Mouse (Mus musculus) stomach, embryonic 15.5 days (tissue): ENCODE results near the gene Gm20532. TPM values are rescaled to one million over a fixed set of nuclear protein-coding genes. Genes with fewer than 3 reads are reported as not detected.

Source experiments
- ATAC-seq: fragments of 200-750 bp; cut with Nextera tagmentation; 2 replicates; pipeline ENCODE4 v1.8.0; 2017; ENCODE audit warnings: low read depth, moderate number of reproducible peaks, moderate TSS enrichment; ENCODE audit not compliant: insufficient read depth, low FRiP score
- H3K27ac ChIP-seq: fragments of 300-500 bp; sonication (generic); 2 replicates; pipeline ENCODE4 v1.5.1; 2015; ENCODE audit warnings: mild to moderate bottlenecking, inconsistent platforms
- H3K27me3 ChIP-seq: fragments of 300-500 bp; sonication (generic); replicated peaks from 2 replicates; pipeline ENCODE4 v1.6.1; 2015; ENCODE audit warnings: inconsistent platforms
- H3K36me3 ChIP-seq: fragments of 300-500 bp; sonication (generic); 2 replicates; pipeline ENCODE4 v1.6.1; 2015; ENCODE audit warnings: inconsistent platforms
- H3K4me1 ChIP-seq: fragments of 300-500 bp; sonication (generic); 2 replicates; pipeline ENCODE4 v1.6.1; 2015; ENCODE audit warnings: inconsistent platforms
- H3K4me2 ChIP-seq: fragments of 300-500 bp; sonication (generic); 2 replicates; pipeline ENCODE4 v1.6.1; 2015; ENCODE audit warnings: mild to moderate bottlenecking, inconsistent platforms
- H3K4me3 ChIP-seq: fragments of 300-500 bp; sonication (generic); replicated peaks from 2 replicates; pipeline ENCODE4 v1.5.1; 2015; ENCODE audit warnings: inconsistent platforms
- H3K9ac ChIP-seq: fragments of 300-500 bp; sonication (generic); 2 replicates; pipeline ENCODE4 v1.6.1; 2015; ENCODE audit warnings: inconsistent platforms
- H3K9me3 ChIP-seq: fragments of 300-500 bp; sonication (generic); 2 replicates; pipeline ENCODE4 v1.6.1; 2016; ENCODE audit warnings: inconsistent platforms
- WGBS: fragments of 180-500 bp; shearing (Covaris S2); methylation state at CpG from one replicate; pipeline ENCODE4 v1.1.7; 2015; 5-methylcytosine and 5-hydroxymethylcytosine counted together
- polyA plus RNA-seq: library from polyadenylated mRNA; unstranded; fragments of >200 nt; fragmentation: Nextera tagmentation; extraction: Ambion mirVana; gene quantifications from 2 replicates; pipeline ENCODE4 v1.2.1, GENCODE M21; 2015

Gm20532 gene
- polyA plus RNA-seq, 1 experiment from 2014 or later, result not detected

- 1% methylated on average over 8 of the region's 8 CpGs for WGBS
- Histone ChIP-seq H3K4me1 (peaks cover 27% of the 10 kb centered on the region), H3K4me2 (peak overlapping the region; percentile 80), H3K4me3 (peak overlapping the region; percentile 97), H3K27me3 (no peaks in the 10 kb centered on the region), H3K9me3 (no peaks in the 10 kb centered on the region), H3K36me3 (peaks cover 36% of the 10 kb centered on the region), H3K9ac (peak overlapping the region; percentile 29; the same call in 1 of the 2 replicates), H3K27ac (0 out of 2 replicates have a peak overlapping the region, but pooled peaks have one; percentile 35)
- peak; percentile 50; the same call in 1 of the 2 replicates for ATAC-seq
Measured at GRCm38 (mm10) chr2:26639083-26639482, 52.6 kb downstream of the Gm20532 start.

DNA sequence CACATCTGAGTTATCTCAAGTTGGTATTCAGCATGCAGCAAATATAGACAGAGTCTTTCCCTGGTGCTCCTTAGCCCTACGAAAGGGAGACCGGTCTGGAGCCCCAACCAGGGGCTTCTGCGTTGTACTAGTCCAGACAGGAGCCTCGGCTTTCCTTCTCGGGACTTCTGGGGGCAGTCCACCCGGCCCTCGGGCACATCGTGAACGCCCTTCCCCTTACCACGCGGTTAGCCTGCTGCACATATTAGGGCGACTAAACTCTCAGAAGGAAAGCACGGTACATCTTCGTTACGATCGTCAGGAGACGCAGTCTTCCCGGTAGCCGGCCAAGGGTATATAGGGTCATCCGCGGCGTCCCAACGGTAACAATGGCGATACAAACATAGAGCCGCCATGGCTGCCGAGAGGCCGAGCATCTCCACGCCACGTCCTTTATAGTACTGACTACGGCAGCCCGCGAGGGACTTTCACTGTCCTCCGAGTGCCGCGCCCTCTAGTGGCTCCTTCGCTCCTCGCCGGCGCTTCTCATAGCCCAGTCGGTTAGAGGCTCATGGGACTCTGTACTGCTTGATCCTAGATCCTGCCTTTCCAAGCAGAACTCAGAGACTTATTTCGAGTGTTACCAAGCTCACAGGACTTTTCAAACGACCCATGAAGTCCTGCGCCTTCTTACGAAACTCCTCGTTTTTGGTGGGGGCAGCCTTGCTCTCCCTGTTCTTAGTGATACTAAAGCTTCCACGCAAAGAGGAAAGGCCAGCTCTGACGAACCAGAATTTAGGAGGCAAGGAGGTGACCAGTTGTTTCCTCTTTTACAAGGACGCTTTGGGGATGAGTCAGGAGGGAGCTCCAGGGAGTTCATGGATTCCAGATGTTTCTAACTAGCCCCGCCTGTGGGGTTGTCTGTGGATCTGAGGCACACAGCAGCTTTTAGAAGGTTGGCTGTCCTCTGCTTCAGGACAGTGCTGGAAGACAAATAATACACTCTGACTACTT, 53.7 kb downstream of the Gm20532 start:
- Histone ChIP-seq H3K4me1 (peaks cover 27% of the 10 kb centered on the region), H3K9ac (peak overlapping the region; percentile 97), H3K9me3 (no peaks in the 10 kb centered on the region), H3K27me3 (no peaks in the 10 kb centered on the region), H3K4me2 (peak overlapping the region; percentile 80), H3K4me3 (peak overlapping the region; percentile 97), H3K27ac (peak overlapping the region; percentile 87), H3K36me3 (peaks cover 28% of the 10 kb centered on the region)
- ATAC-seq, result peak; percentile 81
- WGBS, result 3% methylated on average over 49 of the region's 49 CpGs

GRCm38 (mm10) chr2:26641006-26641647, 54.7 kb downstream of the Gm20532 start:
- Histone ChIP-seq H3K4me1 (peaks cover 22% of the 10 kb centered on the region), H3K4me2 (no peak overlapping the region), H3K27me3 (no peaks in the 10 kb centered on the region), H3K9ac (no peak overlapping the region), H3K9me3 (no peaks in the 10 kb centered on the region), H3K4me3 (no peak overlapping the region), H3K36me3 (peaks cover 18% of the 10 kb centered on the region; the same call in 1 of the 2 replicates), H3K27ac (peak overlapping the region; percentile 87)
- 68% methylated on average over 7 of the region's 7 CpGs for WGBS
- no peak for ATAC-seq

GRCm38 (mm10) chr2:26643942-26644341, 57.5 kb downstream of the Gm20532 start:
- 49% methylated on average over 2 of the region's 2 CpGs for WGBS
- H3K27me3 ChIP-seq, result no peaks in the 10 kb centered on the region
- H3K4me2 ChIP-seq, result no peak overlapping the region
- peaks cover 8% of the 10 kb centered on the region for H3K4me1 ChIP-seq
- no peak overlapping the region for H3K9ac ChIP-seq
- H3K27ac ChIP-seq, result no peak overlapping the region
- no peaks in the 10 kb centered on the region for H3K9me3 ChIP-seq
- H3K36me3 ChIP-seq, result no peaks in the 10 kb centered on the region
- no peak overlapping the region for H3K4me3 ChIP-seq
- ATAC-seq, result no peak

- Histone ChIP-seq H3K9ac (no peak overlapping the region), H3K4me2 (no peak overlapping the region), H3K27ac (no peak overlapping the region), H3K36me3 (no peaks in the 10 kb centered on the region), H3K4me1 (no peaks in the 10 kb centered on the region), H3K9me3 (no peaks in the 10 kb centered on the region), H3K4me3 (no peak overlapping the region), H3K27me3 (no peaks in the 10 kb centered on the region)
- 14% methylated on average over 3 of the region's 3 CpGs for WGBS
- peak; percentile 96 for ATAC-seq
Measured at GRCm38 (mm10) chr2:26646643-26647293, 60.3 kb downstream of the Gm20532 start.

- Histone ChIP-seq H3K36me3 (no peaks in the 10 kb centered on the region), H3K27me3 (no peaks in the 10 kb centered on the region), H3K9me3 (no peaks in the 10 kb centered on the region), H3K27ac (no peak overlapping the region), H3K4me1 (no peaks in the 10 kb centered on the region), H3K4me3 (no peak overlapping the region), H3K9ac (no peak overlapping the region), H3K4me2 (no peak overlapping the region)
- WGBS, result 51% methylated on average over 1 of the region's 1 CpGs
- no peak for ATAC-seq
Measured at GRCm38 (mm10) chr2:26654687-26655086, 68.2 kb downstream of the Gm20532 start.

DNA sequence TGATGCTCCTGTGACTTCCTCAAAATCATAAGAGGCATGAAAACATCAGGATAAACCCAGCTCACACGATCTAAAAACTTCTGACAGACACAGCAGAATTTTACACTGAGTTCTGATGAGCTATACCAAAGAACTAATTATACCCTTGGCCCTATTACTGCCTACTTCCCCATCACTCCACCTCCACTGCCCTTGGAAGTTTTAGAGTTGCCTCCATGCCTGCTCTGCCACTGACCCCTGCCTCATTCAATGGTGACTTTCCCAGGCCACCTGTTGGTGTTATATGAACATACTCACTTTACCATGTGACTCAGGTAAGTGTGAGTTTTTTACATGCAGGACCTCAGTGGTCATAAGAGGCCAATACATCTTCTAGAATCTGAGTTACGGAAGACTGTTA, 71.0 kb downstream of the Gm20532 start:
- Histone ChIP-seq H3K27me3 (peaks cover 3% of the 10 kb centered on the region; the same call in 1 of the 2 replicates), H3K4me3 (no peak overlapping the region), H3K4me2 (no peak overlapping the region), H3K36me3 (no peaks in the 10 kb centered on the region), H3K9me3 (no peaks in the 10 kb centered on the region), H3K27ac (no peak overlapping the region), H3K9ac (no peak overlapping the region), H3K4me1 (no peaks in the 10 kb centered on the region)
- 87% methylated on average over 2 of the region's 2 CpGs for WGBS
- ATAC-seq, result no peak

DNA sequence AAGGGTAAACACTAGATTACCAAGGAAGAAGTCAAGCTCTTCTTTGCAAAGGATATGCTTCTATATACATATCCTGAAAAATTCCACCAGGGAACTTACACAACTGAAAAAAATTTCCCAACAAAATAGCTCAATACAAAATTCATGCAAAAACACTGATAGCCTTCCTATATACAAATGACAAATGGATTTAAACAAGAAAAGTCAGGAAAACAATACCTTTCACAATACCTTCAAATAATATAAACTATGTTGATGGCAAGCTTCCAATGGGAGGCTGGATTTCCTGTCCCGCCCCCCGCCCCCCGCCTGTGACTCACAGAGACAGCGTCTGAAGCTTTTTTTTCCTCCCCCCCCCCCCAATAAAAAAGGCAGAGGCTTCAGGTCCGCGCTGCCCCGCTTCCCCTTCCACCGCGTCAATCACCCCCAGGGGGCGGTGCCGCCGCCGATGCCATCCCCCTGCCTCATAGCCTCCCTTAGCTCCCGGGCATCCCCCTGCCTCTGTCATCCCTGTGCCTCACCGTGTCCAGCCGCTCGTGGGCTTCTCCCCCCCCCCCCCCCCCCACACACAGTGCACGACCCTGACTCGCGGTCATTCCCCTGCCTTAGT, 74.8 kb downstream of the Gm20532 start:
- H3K36me3 ChIP-seq, result no peaks in the 10 kb centered on the region
- peak overlapping the region; percentile 32 for H3K4me3 ChIP-seq
- no peak overlapping the region for H3K9ac ChIP-seq
- no peak overlapping the region for H3K27ac ChIP-seq
- H3K27me3 ChIP-seq, result peaks cover 3% of the 10 kb centered on the region; the same call in 1 of the 2 replicates
- no peak for ATAC-seq
- H3K4me2 ChIP-seq, result peak overlapping the region; percentile 57
- WGBS, result under 1% methylated on average over 17 of the region's 20 CpGs
- H3K9me3 ChIP-seq, result no peaks in the 10 kb centered on the region
- no peaks in the 10 kb centered on the region for H3K4me1 ChIP-seq

DNA sequence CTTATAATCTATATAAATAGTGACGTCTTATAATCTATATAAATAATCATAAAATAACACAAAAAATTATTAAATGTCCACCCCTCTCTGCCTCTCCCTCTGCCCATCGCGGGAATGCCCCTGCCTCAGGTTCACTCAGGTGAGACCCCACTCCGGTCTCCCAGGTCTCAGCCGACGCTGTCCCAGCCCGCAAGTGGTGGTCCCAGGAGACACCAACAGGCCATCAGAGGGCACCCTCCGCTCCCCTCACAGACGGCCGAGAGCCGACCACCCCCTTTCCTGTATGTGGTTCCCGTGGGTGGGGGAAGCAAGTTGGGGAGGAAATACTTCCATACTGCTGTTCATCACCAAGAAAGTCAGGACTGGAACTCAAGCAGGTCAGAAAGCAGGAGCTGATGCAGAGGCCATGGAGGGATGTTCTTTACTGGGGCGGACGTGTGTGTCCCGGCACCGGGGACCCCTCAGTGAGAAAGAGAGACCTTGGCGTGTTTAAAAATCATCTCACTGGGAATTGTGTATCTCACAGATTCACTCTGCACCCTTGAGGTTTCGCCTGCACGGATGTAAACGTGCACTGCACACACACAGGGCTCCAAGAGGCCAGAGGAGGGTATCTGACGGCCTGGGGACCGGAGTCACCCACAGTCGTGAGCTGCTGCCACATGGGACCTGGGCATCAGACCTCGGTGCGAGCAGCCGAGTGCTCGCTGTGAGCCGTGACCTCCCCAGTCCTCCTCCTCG, 75.5 kb downstream of the Gm20532 start:
- H3K4me3 ChIP-seq, result peak overlapping the region; percentile 32
- ATAC-seq, result no peak; the same call in 1 of the 2 replicates
- no peak overlapping the region for H3K27ac ChIP-seq
- H3K27me3 ChIP-seq, result peaks cover 3% of the 10 kb centered on the region; the same call in 1 of the 2 replicates
- peak overlapping the region; percentile 57 for H3K4me2 ChIP-seq
- no peaks in the 10 kb centered on the region for H3K9me3 ChIP-seq
- H3K36me3 ChIP-seq, result no peaks in the 10 kb centered on the region
- H3K4me1 ChIP-seq, result no peaks in the 10 kb centered on the region
- H3K9ac ChIP-seq, result no peak overlapping the region
- 39% methylated on average over 29 of the region's 29 CpGs for WGBS

DNA sequence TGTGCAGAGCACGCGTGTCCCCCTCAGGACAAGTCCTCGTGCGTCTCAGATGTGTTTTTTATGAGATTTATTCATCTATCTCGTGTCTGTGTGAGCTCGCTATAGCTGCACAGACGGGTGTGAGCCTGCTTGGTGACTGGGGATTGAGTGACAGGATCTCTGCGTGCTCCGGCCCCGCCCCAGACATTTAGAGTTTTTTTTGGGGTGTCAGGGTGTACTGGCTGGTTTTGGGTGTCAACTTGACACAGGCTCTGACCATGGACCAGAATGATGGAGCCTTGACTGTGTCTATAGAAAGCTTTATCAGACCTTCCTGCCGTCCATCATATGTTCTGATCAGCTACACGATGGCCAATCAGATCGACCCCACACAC, 76.1 kb downstream of the Gm20532 start:
- Histone ChIP-seq H3K9ac (no peak overlapping the region), H3K4me2 (no peak overlapping the region), H3K4me3 (no peak overlapping the region), H3K9me3 (no peaks in the 10 kb centered on the region), H3K27ac (no peak overlapping the region), H3K27me3 (peaks cover 3% of the 10 kb centered on the region; the same call in 1 of the 2 replicates), H3K36me3 (no peaks in the 10 kb centered on the region), H3K4me1 (no peaks in the 10 kb centered on the region)
- 74% methylated on average over 13 of the region's 13 CpGs for WGBS
- no peak for ATAC-seq

DNA sequence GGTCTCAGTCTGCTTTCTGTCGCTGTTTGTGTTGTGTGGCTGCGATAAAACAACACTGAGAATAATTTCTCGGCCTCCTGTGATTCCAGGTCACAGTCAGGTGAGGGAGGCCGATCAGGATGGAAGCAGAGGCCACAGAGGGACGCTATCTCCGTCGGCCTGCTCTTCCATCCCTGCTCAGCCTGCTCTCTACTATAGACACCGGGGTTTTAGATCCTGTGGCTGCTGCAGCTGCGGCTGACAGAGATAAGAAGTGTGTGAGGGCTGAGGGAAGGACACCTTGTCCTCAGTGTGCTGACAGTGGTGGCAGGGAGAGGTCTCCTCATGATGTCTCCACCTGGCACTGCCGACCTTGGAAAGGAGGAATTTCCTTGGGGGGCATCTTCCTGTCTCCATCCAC, 76.7 kb downstream of the Gm20532 start:
- peaks cover 3% of the 10 kb centered on the region; the same call in 1 of the 2 replicates for H3K27me3 ChIP-seq
- no peak overlapping the region for H3K4me3 ChIP-seq
- ATAC-seq, result no peak
- H3K9me3 ChIP-seq, result no peaks in the 10 kb centered on the region
- H3K9ac ChIP-seq, result no peak overlapping the region
- H3K36me3 ChIP-seq, result no peaks in the 10 kb centered on the region
- H3K4me2 ChIP-seq, result no peak overlapping the region
- no peaks in the 10 kb centered on the region for H3K4me1 ChIP-seq
- no peak overlapping the region for H3K27ac ChIP-seq
- 67% methylated on average over 10 of the region's 10 CpGs for WGBS
